Mouse (Mus musculus) CD4-positive, CD25-positive, alpha-beta regulatory T cell (primary cell): ENCODE results near the gene Ovca2. TPM values are rescaled to one million over a fixed set of nuclear protein-coding genes. Genes with fewer than 3 reads are reported as not detected.

ENCODE experiments used
- polyA plus RNA-seq: library from polyadenylated mRNA; unstranded; fragments of 100-300 nt; shearing (Covaris generic); gene quantifications from one replicate; pipeline ENCODE4 v1.2.1, GENCODE M21; 2017

The Ovca2 gene
- polyA plus RNA-seq: 34.0 TPM

DNA sequence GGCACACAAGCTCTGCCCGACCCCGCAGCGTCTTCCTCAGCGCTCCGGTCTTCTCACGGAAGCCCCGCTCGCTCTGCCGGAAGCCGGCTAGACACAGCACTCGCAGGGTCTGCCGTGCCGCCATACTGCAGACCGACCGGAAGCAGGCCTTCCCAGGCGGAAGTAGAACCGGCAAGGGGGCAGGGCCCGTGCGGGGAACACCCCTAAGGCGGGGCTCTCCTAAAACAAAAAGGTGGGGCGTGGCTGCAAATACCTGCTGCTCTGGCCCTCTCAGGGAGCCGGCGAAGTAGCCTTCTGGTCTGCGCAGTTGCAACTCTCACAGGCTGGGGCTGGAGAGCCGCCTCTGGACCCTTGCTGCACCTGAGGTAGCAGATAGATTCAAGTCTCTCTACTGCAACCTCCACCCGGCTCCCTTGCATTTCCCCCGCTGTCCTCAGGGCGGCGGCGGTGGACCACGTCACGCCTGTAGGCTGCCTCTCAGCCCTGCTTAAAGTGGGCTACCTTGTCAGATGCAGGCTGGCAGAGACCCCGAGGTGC, at the start of gene Ovca2:
Gene Ovca2, minus strand, starts transcription at position 164 of the 537 bp plus-strand sequence.

DNA sequence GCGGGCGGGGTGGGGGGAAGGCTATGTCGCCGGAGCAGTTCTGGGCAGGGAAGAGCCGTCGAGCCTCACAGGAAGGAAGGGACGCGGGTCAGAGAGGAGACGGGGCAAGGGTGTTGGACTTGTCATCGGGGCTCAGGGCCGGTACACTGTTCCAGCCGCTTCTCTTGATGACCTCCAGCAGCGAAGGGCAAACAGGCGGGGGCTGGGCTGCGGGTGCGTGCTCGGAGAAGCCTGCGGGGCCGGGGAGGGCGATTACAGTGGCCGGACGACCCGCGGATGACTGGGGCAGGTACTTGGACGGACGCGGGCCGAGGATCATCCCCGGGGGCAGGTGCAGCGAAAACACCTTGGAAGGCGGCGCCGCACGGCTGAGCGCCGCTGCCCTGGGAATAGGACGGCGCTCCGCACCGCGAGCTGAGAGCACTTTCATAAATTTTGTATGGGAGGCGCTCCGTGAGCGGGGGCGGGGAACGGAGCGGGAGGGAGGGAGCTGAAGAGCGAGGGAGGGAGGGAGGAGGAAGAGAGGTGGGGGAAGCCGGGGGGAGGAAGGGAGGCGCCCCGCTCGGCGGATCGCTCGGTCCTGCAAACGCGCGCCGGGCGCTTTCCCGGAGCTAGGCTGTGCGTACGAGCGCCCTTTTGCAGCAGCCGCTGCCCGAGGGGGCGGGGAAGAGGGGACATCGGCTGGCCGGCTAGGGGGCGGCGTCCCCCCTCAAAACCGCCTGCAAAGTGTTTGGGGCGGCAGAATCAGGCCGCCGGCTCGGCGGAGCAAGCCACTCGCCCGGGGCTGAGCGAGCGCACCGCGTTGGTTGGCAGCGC, 14.8 kb upstream of the Ovca2 start, which contains the start of gene Rtn4rl1:
Gene Rtn4rl1, plus strand, starts transcription at position 528 of the 816 bp plus-strand sequence.

DNA sequence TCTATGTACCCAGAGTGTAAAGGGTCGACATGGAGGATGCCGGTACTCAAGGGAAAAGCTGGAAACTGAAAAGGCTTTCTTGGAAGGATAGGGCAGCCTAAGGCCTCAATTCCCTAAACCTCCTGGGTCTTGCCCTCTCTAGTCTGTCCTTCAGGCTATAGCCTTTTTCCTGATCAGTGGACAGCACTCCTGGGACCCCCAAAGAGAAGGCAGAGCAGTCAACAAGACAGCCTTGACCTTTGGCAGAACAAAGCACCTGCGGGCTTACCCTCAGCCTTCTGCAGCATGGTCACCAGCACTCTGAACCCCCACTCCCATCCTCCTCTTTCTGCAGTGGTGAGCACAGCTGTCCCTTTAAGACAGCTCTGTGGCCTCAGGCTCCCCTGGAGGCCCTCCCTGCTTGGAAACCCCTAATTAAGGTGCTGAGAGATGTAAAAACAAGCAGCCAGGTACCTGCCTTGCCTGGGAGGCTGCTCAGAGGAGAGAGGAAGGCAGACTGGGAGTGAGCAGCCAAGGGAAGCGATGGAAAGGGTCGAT, 12.3 kb upstream of the Ovca2 start, which contains the start of gene Dph1:
Gene Dph1, minus strand, starts transcription at position 337 of the 537 bp plus-strand sequence.

DNA sequence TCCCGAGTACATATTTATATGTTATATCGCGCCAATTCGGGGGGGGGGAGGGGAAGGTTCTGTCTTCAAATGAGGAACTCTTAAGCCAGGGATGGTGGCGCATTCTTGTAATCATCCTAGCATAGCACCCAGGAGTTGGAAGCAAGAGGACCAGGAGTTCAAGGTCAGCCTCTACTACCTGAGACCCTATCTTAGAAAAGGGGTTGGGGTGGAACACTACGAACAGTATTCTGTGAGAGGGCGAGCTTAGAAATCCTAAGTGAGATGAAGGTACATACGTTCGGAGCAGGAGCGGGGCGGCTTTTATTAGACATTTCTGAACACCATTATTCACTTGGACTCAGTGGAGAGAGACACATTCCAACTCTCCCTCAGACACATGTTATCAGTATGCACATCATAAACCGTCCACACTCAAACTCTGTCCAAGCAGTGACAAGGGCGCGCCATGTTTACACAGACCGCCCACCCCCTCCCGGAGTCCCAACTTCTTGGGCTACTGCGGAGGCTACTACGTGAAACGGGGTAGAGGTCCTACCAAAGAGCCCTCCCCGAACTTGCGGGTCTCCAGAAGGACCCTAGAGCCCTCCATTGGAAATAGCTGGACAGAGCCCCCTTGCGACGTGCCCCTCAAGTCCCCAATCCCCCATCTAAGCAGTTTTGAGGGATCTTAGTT, 9.1 kb downstream of the Ovca2 start, which contains the start of gene Hic1:
Gene Hic1, minus strand, starts transcription at position 115 of the 676 bp plus-strand sequence.

Other genes with a start within 250 kb of the Ovca2 start
- 6.8 TPM for gene Hic1, start 9.3 kb downstream of the Ovca2 start, polyA plus RNA-seq
- gene Dph1, start 12.4 kb upstream of the Ovca2 start, polyA plus RNA-seq: 23.8 TPM
- 17.3 TPM for gene Rtn4rl1, start 14.9 kb upstream of the Ovca2 start, polyA plus RNA-seq
- 130 TPM for gene Rpa1, start 169.5 kb upstream of the Ovca2 start, polyA plus RNA-seq
- gene Smyd4, start 169.6 kb upstream of the Ovca2 start, polyA plus RNA-seq: 19.0 TPM
- 1.4 TPM for gene Serpinf1, start 243.9 kb upstream of the Ovca2 start, polyA plus RNA-seq